Mouse (Mus musculus) embryo, embryonic 11.5 days (tissue): Measurements from ENCODE around the gene Mrnip.

ENCODE experiments used
- DNase-seq: peaks from one replicate; pipeline ENCODE4 v3.0.0-alpha.2; 2012; ENCODE audit warnings: low read depth, low spot score

Mrnip gene

GRCm38 (mm10) chr11:50248473-50249171, 74.4 kb downstream of the Mrnip start:
- no peak for DNase-seq
